Mouse (Mus musculus) erythroblast, embryonic 14.5 days (primary cell): ENCODE measurements around the gene Ak5. TPM values are rescaled to one million over a fixed set of nuclear protein-coding genes. Genes with fewer than 3 reads are reported as not detected.
"Not testable (repeated sequence)": the region's sequence is repeated elsewhere in the genome, so short reads cannot be mapped to it uniquely, and the experiment has no call there.

Experiments used
- H3K27me3 ChIP-seq: 2 replicates; pipeline ENCODE4 v1.6.1; 2012; ENCODE audit warnings: inconsistent platforms; ENCODE audit not compliant: control insufficient read depth
- H3K36me3 ChIP-seq: 2 replicates; pipeline ENCODE4 v1.6.1; 2012; ENCODE audit warnings: mild to moderate bottlenecking, inconsistent platforms; ENCODE audit not compliant: control insufficient read depth
- H3K4me1 ChIP-seq: 2 replicates; pipeline ENCODE4 v1.6.1; 2012; ENCODE audit warnings: inconsistent platforms; ENCODE audit not compliant: control insufficient read depth
- H3K4me3 ChIP-seq: replicated peaks from 2 replicates; pipeline ENCODE3; 2012; ENCODE audit warnings: moderate library complexity, mild to moderate bottlenecking, inconsistent platforms
- H3K9me3 ChIP-seq: 2 replicates; pipeline ENCODE4 v1.6.1; 2012; ENCODE audit warnings: low read length, inconsistent platforms, mixed read lengths; ENCODE audit not compliant: control insufficient read depth
- GATA1 ChIP-seq: IDR thresholded peaks from 2 replicates; pipeline ENCODE4 v1.6.1; 2012; ENCODE audit warnings: low read length, inconsistent platforms, mixed read lengths
- TAL1 ChIP-seq: IDR thresholded peaks from 3 replicates; pipeline ENCODE4 v1.6.1; 2012; ENCODE audit warnings: low read length, inconsistent platforms, mixed read lengths
- polyA plus RNA-seq: library from polyadenylated mRNA; stranded (reverse); fragments of >175 nt; gene quantifications from 2 replicates; pipeline ENCODE4 v1.2.3, GENCODE M21; 2012

Ak5 gene
- polyA plus RNA-seq, 1 experiment, result not detected

DNA sequence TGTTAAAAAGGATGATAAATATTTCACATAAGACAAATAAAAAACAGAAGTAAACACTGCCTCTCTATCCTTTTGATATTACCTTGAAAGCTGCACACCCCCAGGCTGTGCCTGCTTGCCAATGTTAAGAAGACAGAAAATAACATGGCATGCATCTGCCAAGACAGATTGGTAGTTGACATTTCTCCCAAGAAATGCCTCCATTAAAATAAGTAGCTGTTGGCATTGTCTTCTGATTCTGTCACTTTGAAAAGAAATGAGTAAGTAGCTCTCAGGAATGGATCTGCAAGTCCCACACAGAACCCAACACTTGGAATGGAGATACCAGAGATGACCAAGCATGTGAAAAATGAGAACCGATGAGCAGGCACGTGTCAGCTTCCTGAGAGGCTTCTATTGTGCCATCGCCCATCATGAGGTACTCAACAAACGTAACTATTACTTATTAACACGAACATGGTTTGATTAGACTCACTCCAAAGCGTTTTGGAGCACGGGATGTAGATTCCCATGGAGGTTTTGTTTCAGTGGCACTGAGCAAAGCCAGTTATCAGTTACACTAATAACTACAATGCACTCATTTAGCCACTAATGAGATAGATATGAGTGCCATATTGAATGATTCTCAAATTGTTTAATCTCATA lies 71.6 kb downstream of the Ak5 start:
- no peaks in the 10 kb centered on the region for H3K4me1 ChIP-seq
- TF ChIP-seq TAL1, result no peak
- no peak for TF ChIP-seq GATA1
- H3K9me3 ChIP-seq, result no peaks in the 10 kb centered on the region
- H3K4me3 ChIP-seq, result no peak overlapping the region
- H3K36me3 ChIP-seq, result no peaks in the 10 kb centered on the region
- H3K27me3 ChIP-seq, result no peaks in the 10 kb centered on the region; the same call in 1 of the 2 replicates

DNA sequence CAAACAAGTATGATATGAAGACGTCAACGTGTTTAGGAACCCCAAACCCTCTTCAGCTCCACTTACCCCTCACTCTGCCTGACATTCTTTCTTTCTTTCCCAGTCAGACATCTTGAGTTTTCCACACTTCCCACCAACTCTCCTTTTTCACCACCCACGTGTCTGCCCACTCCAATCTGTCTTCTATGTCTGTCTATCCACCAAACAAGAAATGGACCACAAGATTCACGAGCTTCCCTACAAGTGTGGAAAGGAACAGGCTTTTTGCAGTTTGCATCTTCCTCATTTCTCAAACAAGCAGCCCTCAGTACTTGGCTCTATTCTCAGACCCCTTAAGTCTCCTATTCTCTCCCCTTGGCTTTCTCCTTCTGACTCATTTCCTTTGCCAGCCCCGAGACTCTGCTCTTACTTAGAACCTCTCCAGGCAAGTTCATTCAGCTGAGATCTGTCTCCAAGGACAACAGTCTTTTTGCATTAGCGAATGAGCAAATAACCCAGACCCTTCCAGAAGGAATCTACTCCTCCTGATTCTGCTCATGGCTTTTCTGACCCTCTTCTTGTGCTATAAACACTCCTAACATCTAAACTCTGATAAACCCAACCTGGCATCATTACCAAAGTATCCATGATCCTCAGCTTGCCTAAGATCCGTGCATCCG lies 75.3 kb downstream of the Ak5 start:
- Histone ChIP-seq H3K9me3 (no peaks in the 10 kb centered on the region), H3K4me3 (no peak overlapping the region), H3K36me3 (no peaks in the 10 kb centered on the region), H3K27me3 (no peaks in the 10 kb centered on the region; the same call in 1 of the 2 replicates), H3K4me1 (no peaks in the 10 kb centered on the region)
- TF ChIP-seq GATA1 (no peak), TAL1 (no peak)

DNA sequence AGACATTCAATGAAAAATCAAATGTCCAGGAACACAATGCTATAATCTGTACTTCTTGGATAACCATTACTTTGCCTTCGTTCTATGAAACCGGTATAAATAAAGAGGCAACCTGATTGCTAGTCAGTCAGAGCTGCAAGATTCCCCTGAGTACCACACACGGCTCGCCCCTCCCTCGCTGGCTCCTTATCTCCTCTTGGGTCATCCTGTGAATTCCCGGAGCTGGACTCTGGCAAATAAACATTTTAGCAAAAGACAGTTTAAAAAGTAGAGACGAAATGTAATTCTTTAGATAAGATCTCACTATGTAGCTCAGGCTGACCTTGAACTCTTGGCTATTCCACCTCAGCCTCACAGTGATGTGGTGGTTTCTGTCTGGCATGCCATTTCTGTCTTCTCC lies 77.7 kb downstream of the Ak5 start:
- H3K9me3 ChIP-seq, result no peaks in the 10 kb centered on the region
- no peak for TF ChIP-seq TAL1
- TF ChIP-seq GATA1, result no peak
- no peaks in the 10 kb centered on the region for H3K36me3 ChIP-seq
- no peaks in the 10 kb centered on the region for H3K4me1 ChIP-seq
- no peaks in the 10 kb centered on the region; the same call in 1 of the 2 replicates for H3K27me3 ChIP-seq
- no peak overlapping the region for H3K4me3 ChIP-seq

DNA sequence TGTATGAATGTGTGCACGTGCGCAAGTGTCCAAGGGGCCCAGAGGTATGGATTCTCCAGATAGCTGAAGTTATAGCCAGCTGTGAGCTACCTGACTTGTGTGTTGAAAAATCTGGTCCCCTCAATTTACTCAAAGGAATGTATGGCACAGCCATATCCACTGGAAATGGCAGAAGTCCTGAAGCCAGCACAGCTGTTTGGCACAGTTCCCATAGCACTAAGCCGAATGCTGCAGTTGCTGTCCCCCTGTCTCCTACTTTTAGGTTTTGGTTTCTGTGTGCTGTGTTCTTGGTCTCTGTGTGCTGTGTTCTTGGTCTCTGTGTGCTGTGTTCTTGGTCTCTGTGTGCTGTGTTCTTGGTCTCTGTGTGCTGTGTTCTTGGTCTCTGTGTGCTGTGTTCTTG lies 79.1 kb downstream of the Ak5 start:
- not testable (repeated sequence) for H3K4me3 ChIP-seq, H3K9me3 ChIP-seq, H3K27me3 ChIP-seq, H3K4me1 ChIP-seq, H3K36me3 ChIP-seq

DNA sequence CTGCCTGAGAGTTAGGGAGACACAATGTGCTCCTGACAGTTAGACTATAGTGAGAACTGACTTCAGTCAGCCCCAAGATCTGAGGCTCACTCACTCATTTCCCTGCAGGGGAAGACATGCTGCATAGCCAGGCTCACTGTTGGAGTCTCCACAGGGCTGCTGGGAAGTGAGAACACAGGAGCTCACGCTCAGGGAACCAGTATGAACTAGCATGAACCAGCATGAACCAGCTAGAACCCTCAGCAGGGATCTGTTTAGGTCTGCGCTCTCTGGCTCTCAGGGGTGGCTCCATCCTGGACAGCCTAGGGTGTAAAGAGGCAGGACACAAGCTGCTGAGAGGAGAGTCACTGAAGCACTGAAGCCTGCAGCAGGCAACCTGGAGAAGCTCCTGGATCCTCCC lies 81.2 kb downstream of the Ak5 start:
- H3K4me1 ChIP-seq, result no peaks in the 10 kb centered on the region
- H3K9me3 ChIP-seq, result no peaks in the 10 kb centered on the region
- H3K36me3 ChIP-seq, result no peaks in the 10 kb centered on the region
- no peak for TF ChIP-seq GATA1
- TF ChIP-seq TAL1, result no peak
- H3K27me3 ChIP-seq, result 0 out of 2 replicates have a peak, but pooled peaks cover 2% of the 10 kb centered on the region
- no peak overlapping the region for H3K4me3 ChIP-seq

DNA sequence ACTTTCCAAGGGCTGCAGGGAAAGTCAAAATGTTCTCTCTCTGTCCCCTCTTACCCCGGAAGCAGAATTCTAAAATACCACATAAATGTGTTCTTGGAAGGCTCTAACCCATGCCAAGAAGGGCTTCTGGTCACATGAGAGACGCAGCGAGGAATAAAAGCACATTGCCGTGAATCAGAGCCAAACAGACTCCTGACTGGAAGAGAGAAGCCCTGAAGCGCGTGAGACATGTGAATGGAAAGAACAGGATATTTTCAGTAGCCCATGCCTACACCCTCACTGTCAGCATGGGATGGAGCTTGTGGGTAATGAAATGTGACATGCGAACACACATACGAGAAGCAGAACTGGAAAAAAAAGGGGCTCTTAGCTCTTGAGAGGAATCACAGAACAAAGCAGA lies 82.0 kb downstream of the Ak5 start:
- Histone ChIP-seq H3K36me3 (no peaks in the 10 kb centered on the region), H3K4me3 (no peak overlapping the region), H3K9me3 (no peaks in the 10 kb centered on the region), H3K27me3 (0 out of 2 replicates have a peak, but pooled peaks cover 2% of the 10 kb centered on the region), H3K4me1 (no peaks in the 10 kb centered on the region)
- TF ChIP-seq GATA1 (no peak), TAL1 (no peak)

DNA sequence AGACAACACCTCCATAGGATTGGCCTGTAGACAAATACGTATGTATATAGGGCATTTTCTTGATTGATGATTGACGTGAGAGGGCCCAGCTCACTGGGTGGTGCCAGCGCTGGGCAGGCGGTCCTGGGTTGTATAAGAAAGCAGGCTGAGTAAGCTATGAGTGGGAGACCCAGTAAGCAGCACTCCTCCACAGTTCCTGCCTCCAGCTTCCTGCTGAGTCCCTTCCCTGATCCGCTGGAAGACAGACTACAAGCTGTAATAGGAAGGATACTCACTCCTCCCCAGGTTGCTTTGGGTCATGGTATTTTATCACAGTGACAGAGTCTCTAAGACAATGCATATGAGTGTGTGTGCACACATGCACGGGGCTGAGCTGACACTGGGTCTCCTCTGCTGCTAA lies 82.6 kb downstream of the Ak5 start:
- Histone ChIP-seq H3K27me3 (0 out of 2 replicates have a peak, but pooled peaks cover 2% of the 10 kb centered on the region), H3K36me3 (no peaks in the 10 kb centered on the region), H3K9me3 (no peaks in the 10 kb centered on the region), H3K4me1 (no peaks in the 10 kb centered on the region), H3K4me3 (no peak overlapping the region)
- TF ChIP-seq GATA1, result no peak
- TF ChIP-seq TAL1, result no peak

DNA sequence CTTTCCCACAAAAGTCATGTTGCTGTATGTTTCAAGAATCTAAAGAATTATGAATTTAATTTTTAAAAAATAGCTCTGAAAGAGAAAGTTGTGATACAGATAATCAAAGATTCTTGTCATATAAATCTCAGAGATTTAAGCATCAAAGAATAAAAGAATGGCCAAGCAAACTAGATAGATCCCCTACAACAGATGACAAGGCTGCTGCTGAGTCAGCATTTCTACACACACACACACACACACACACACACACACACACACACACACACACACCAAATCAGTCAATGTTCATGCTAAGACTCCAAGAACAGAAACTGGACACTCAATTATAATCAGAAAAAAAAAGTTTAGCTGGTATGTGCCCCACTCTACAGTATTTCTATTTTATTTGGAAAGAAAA lies 85.1 kb downstream of the Ak5 start:
- Histone ChIP-seq H3K9me3 (no peaks in the 10 kb centered on the region), H3K36me3 (no peaks in the 10 kb centered on the region), H3K27me3 (0 out of 2 replicates have a peak, but pooled peaks cover 2% of the 10 kb centered on the region), H3K4me1 (no peaks in the 10 kb centered on the region), H3K4me3 (no peak overlapping the region)
- TF ChIP-seq GATA1 (no peak), TAL1 (no peak)

DNA sequence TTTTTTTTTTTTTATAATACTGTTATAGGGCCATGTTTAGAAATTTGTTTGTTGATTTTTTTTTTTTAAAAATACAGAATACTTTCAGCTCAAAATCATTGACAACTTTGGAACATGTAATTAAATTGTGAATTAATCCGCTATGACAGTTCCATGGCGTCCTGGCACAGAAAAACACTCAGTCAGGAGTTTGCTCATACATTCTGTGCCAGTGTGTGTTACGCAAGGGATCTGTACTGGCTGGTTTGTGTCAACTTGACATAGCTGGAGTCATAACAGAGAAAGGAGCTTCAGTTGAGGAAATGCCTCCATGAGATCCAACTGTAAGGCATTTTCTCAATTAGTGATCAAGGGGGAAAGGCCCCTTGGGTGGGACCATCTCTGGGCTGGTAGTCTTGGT lies 86.3 kb downstream of the Ak5 start:
- H3K4me3 ChIP-seq, H3K27me3 ChIP-seq, H3K36me3 ChIP-seq: not testable (repeated sequence)

DNA sequence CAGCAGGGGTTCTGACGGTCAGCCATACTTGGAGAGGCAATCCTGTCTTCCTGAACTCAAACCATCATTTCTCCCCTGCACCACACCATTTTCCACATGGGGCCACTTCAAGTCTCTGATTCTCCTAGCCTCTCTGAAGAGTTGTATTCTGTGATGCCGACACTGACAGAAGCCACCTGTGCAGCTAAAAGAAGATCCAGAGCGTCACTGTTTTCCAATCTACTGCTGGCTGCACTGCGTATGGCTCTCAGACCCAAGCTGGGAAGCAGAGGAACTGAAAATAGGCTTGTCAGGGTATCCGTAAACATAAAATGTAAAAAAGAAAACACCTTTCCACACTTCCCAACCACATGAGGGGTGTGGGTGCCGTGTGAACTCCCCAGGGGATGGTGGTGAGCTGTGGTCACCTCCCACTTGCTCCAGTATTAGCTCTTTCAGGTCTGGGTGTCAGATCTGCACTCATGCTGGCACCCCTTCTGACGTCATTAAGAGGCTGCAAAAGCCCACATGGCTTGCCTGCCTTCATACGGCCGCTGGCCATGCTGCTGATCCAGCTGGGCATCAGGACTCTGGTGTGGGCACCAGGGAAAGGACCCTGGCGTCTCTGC lies 88.1 kb downstream of the Ak5 start:
- Histone ChIP-seq H3K4me3 (no peak overlapping the region), H3K27me3 (0 out of 2 replicates have a peak, but pooled peaks cover 2% of the 10 kb centered on the region), H3K36me3 (no peaks in the 10 kb centered on the region), H3K4me1 (no peaks in the 10 kb centered on the region), H3K9me3 (no peaks in the 10 kb centered on the region)
- TF ChIP-seq GATA1 (no peak), TAL1 (no peak)

More for the DNA sequence above, 86.3 kb downstream of the Ak5 start:
- H3K4me1 ChIP-seq, H3K9me3 ChIP-seq: not testable (repeated sequence)
